ENCODE assay signal across 15 mouse cellular contexts in the genomic region with DNA sequence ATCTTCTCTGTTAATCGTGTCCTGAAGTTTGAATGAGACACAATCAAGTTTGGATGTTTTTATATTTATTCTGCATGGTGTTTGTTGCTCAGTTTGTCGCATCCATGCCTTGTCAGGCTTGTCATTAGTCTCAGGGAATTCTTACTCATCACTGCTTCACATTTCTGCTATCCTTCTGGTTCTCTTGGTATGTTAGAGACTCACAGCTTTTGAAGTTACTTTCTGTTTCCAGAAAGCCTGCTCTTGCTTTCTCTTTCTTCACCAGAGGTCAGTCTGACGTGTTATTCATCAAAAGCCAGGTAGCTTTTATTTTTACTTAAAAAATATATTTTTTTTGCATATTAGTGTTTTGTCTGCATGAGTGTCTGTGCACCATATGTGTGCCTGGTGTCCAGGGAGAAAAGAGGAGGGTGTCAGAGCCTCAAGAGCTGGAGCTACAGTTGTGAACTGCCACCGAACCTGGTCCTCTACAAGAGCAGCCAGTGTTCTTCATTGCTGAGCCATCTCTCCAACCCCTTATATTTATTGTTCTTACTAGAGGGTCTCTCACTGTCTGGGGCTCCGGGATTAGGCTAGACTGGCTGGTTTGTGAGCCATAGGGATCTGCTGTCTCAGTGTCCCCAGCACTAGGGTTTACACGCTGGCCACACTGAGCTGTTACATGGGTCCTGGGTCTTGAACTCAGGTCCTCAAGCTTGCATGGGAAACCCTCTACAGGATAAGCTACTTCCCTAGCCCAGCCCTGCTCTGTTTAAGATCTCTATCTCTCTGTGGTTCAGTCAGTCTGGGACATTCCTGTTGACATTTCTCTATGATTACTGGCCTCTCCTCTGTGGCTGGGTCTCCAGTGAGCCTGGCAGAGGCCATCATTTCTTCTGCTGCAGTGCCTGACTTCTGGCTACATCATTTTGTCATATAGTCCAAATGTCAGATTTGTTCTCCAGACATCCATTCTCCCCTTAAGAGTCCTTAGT. TPM values are rescaled to one million over a fixed set of nuclear protein-coding genes. Genes with fewer than 3 reads are reported as not detected.
A peak's percentile ranks its signal among the peaks of the same experiment; 100 is the strongest.
DNase-seq lines count a peak whose midpoint lies in the region; ATAC-seq and TF ChIP-seq lines count a peak whose summit lies in the region.
"Had no signal": no experiment of that assay in that cellular context is flagged by ENCODE, and none has a peak within 500 bp of the region (broad histone marks: within the 10 kb centered on the region; RNA-seq: fewer than 3 reads in every experiment).

No protein-coding gene starts in this region.

- no peaks in the 10 kb centered on the region for H3K9me3 ChIP-seq in lung, postnatal 0 days (ENCODE audit: low read length)
- H3K9me3 ChIP-seq: forebrain, embryonic 12.5 days; hindbrain, embryonic 15.5 days; limb, embryonic 13.5 days; midbrain, embryonic 13.5 days had no signal

- peaks cover 57% of the 10 kb centered on the region for H3K4me1 ChIP-seq in lung, postnatal 0 days (ENCODE audit: insufficient read depth, low read depth, low read length)

- peak; percentile 56; the same call in 1 of the 2 replicates for ATAC-seq in lung, postnatal 0 days
- peak; percentile 59 for ATAC-seq in activated CD4-positive, CD25-positive, alpha-beta regulatory T cell, adult 4 months
- ATAC-seq in megakaryocyte progenitor cell, adult 5-6 weeks (replicated peaks; ENCODE audit: poor library complexity), result 0 out of 2 replicates have a peak, but pooled peaks have one; percentile 9
- ATAC-seq: liver, postnatal 0 days; midbrain, embryonic 13.5 days had no signal

- peak; percentile 27 for DNase-seq in cerebellum, adult 9-11 months
- DNase-seq in cerebellum, postnatal 4 days (ENCODE audit: low spot score in 2 of 2), result no peak
- no peak for DNase-seq in lung, postnatal 0 days (ENCODE audit: low spot score)
- no peak for DNase-seq in lung, postnatal 4 days
- no peak for DNase-seq in adrenal gland, adult 2 months
- DNase-seq in right cerebral cortex, postnatal 4 days, result no peak
- DNase-seq: cerebellum, adult 9-10 months; liver, postnatal 0 days; thymus, adult 2 months had no signal

- H3K27ac ChIP-seq in lung, postnatal 0 days (ENCODE audit: low read length), result peak overlapping the region; percentile 75; the same call in 1 of the 2 replicates
- H3K27ac ChIP-seq: forebrain, embryonic 12.5 days; hindbrain, embryonic 15.5 days; limb, embryonic 13.5 days had no signal

- TF ChIP-seq EP300 in lung, postnatal 0 days (IDR thresholded peaks at IDR 0.05), result no peak

- H3K4me2 ChIP-seq in lung, postnatal 0 days (replicated peaks; ENCODE audit: low read depth, low read length), result no peak overlapping the region
- H3K4me2 ChIP-seq: forebrain, embryonic 12.5 days; hindbrain, embryonic 15.5 days; limb, embryonic 13.5 days; midbrain, embryonic 13.5 days had no signal

- no peaks in the 10 kb centered on the region for H3K36me3 ChIP-seq in lung, postnatal 0 days (ENCODE audit: insufficient read depth, low read length)
- H3K36me3 ChIP-seq: forebrain, embryonic 12.5 days; hindbrain, embryonic 15.5 days; limb, embryonic 13.5 days; midbrain, embryonic 13.5 days had no signal

- no peak overlapping the region for H3K9ac ChIP-seq in lung, postnatal 0 days (replicated peaks; ENCODE audit: low read depth)
- H3K9ac ChIP-seq: forebrain, embryonic 12.5 days; hindbrain, embryonic 15.5 days; limb, embryonic 13.5 days; liver, postnatal 0 days had no signal

- no peak overlapping the region for H3K4me3 ChIP-seq in lung, postnatal 0 days (ENCODE audit: low read depth, low read length)
- H3K4me3 ChIP-seq: forebrain, embryonic 12.5 days; hindbrain, embryonic 15.5 days; limb, embryonic 13.5 days; midbrain, embryonic 13.5 days had no signal

- TF ChIP-seq CTCF in lung, postnatal 0 days (IDR thresholded peaks at IDR 0.05), result no peak

- no peaks in the 10 kb centered on the region for H3K27me3 ChIP-seq in lung, postnatal 0 days (replicated peaks; ENCODE audit: insufficient read depth, low read length)
- H3K27me3 ChIP-seq: forebrain, embryonic 12.5 days; hindbrain, embryonic 15.5 days; limb, embryonic 13.5 days; midbrain, embryonic 13.5 days had no signal

- WGBS in lung, postnatal 0 days, result 65% methylated on average over 6 of the region's 6 CpGs

RNA-seq across cellular contexts. Expression of a gene that starts 51.3 kb away (rescaled TPM):
- polyA plus RNA-seq in lung, postnatal 0 days (2015; fragmentation: Nextera tagmentation; extraction: Ambion mirVana), result 41.3 and 44.8 TPM in 2 replicates
- 1 to 10 TPM; 4.8 to 6.5 TPM for polyA plus RNA-seq in activated CD4-positive, CD25-positive, alpha-beta regulatory T cell, adult 4 months (2017; shearing (Covaris generic))
- 8.5 and 9.9 TPM in 2 replicates for total RNA-seq in megakaryocyte progenitor cell, adult 5-6 weeks (2015)
- total RNA-seq in megakaryocyte progenitor cell, adult 5-6 weeks (2017), result 4.9 and 11.2 TPM in 2 replicates
- 100 to 1,000 TPM in 1 of 2 experiments, 10 to 100 TPM in 1; 89.7 to 103 TPM for total RNA-seq in adrenal gland, adult 2 months (2021)
- 41.5 and 46.2 TPM in 2 replicates for polyA plus RNA-seq in adrenal gland, adult 2 months (2012; rRNA removed)

Comparison
In these comparisons a context has a peak if more than half of its experiments do, and no peak if none do; other contexts are left out.
1. ATAC-seq: peak in every context shown above with its lines; median percentile 59 in activated CD4-positive, CD25-positive, alpha-beta regulatory T cell, adult 4 months; 56 in lung, postnatal 0 days; 9 in megakaryocyte progenitor cell, adult 5-6 weeks.